Mouse (Mus musculus): ENCODE data around the gene Tenm4. TPM values are rescaled to one million over a fixed set of nuclear protein-coding genes. Genes with fewer than 3 reads are reported as not detected.

The Tenm4 gene
- total and polyA plus RNA-seq, 2 experiments from 2014 or later = 1.4 to 5.9 TPM

DNA sequence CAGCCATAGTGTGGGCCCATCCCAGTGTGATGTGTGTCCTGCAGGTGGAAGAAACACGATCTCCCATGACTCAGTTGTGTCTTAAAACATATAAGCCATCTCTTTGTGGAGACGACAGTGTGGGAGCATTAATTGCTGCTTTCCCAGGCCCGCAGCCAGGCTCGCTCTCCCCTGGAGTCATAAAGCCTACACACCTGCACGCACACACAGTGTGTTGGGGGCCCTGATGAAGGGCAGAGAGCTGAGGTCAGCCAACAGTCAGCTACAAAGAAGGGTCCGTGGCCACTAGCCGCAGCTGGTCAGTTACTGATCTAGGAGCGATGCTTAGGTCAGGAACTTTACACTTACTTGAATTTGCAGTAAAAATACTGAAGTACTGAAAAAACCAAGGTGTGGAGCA, 586.0 kb downstream of the Tenm4 start:
- H3K9ac ChIP-seq (replicated peaks; ENCODE audit: low read depth, low read length) = no peak overlapping the region
- H3K36me3 ChIP-seq (replicated peaks; ENCODE audit: control insufficient read depth, insufficient read depth, low read length) = no peaks in the 10 kb centered on the region
- no peaks in the 10 kb centered on the region for H3K9me3 ChIP-seq (replicated peaks; ENCODE audit: control insufficient read depth, low read length)
- ATAC-seq (ENCODE audit: insufficient read depth, low read depth) (no peak), DNase-seq (ENCODE audit: low spot score) (no peak)
- H3K4me2 ChIP-seq (ENCODE audit: low read depth, low read length) = no peak overlapping the region
- no peak for TF ChIP-seq CTCF (IDR thresholded peaks at IDR 0.05; ENCODE audit: low read depth)
- TF ChIP-seq EP300 (IDR thresholded peaks at IDR 0.05; ENCODE audit: low read depth) = no peak
- no peaks in the 10 kb centered on the region for H3K4me1 ChIP-seq (ENCODE audit: control insufficient read depth, insufficient read depth)
- 81% methylated on average over 8 of the region's 8 CpGs for WGBS
- H3K27me3 ChIP-seq (ENCODE audit: control insufficient read depth, insufficient read depth, low read length) = no peaks in the 10 kb centered on the region
- H3K27ac ChIP-seq (ENCODE audit: low read depth) = no peak overlapping the region
- no peak overlapping the region for H3K4me3 ChIP-seq (ENCODE audit: low read depth, low read length)

- WGBS = 82% methylated on average over 6 of the region's 6 CpGs
- DNase-seq (ENCODE audit: low spot score) = no peak
- no peak for ATAC-seq (ENCODE audit: insufficient read depth, low read depth)
Observed at GRCm38 (mm10) chr7:96760208-96760607, 589.2 kb downstream of the Tenm4 start.

GRCm38 (mm10) chr7:96761151-96761550, 590.1 kb downstream of the Tenm4 start:
- peaks cover 10% of the 10 kb centered on the region; the same call in 1 of the 2 replicates for H3K4me1 ChIP-seq (ENCODE audit: control insufficient read depth, insufficient read depth)
- no peak for ATAC-seq (ENCODE audit: insufficient read depth, low read depth)
- 71% methylated on average over 5 of the region's 5 CpGs for WGBS
- TF ChIP-seq CTCF (IDR thresholded peaks at IDR 0.05; ENCODE audit: low read depth) (no peak), EP300 (IDR thresholded peaks at IDR 0.05; ENCODE audit: low read depth) (no peak)
- H3K27me3 ChIP-seq (ENCODE audit: control insufficient read depth, insufficient read depth, low read length) = no peaks in the 10 kb centered on the region
- no peak overlapping the region for H3K4me2 ChIP-seq (ENCODE audit: low read depth, low read length)
- no peak overlapping the region for H3K27ac ChIP-seq (ENCODE audit: low read depth)
- no peak overlapping the region for H3K4me3 ChIP-seq (ENCODE audit: low read depth, low read length)
- no peaks in the 10 kb centered on the region for H3K36me3 ChIP-seq (replicated peaks; ENCODE audit: control insufficient read depth, insufficient read depth, low read length)
- no peaks in the 10 kb centered on the region for H3K9me3 ChIP-seq (replicated peaks; ENCODE audit: control insufficient read depth, low read length)
- DNase-seq (ENCODE audit: low spot score) = no peak
- H3K9ac ChIP-seq (replicated peaks; ENCODE audit: low read depth, low read length) = no peak overlapping the region

More at GRCm38 (mm10) chr7:96760208-96760607, 589.2 kb downstream of the Tenm4 start:
- Histone ChIP-seq H3K9me3 (replicated peaks; ENCODE audit: control insufficient read depth, low read length) (no peaks in the 10 kb centered on the region), H3K4me2 (ENCODE audit: low read depth, low read length) (no peak overlapping the region), H3K9ac (replicated peaks; ENCODE audit: low read depth, low read length) (no peak overlapping the region), H3K27ac (ENCODE audit: low read depth) (no peak overlapping the region), H3K4me1 (ENCODE audit: control insufficient read depth, insufficient read depth) (peaks cover 6% of the 10 kb centered on the region; the same call in 1 of the 2 replicates), H3K4me3 (ENCODE audit: low read depth, low read length) (no peak overlapping the region), H3K36me3 (replicated peaks; ENCODE audit: control insufficient read depth, insufficient read depth, low read length) (no peaks in the 10 kb centered on the region), H3K27me3 (ENCODE audit: control insufficient read depth, insufficient read depth, low read length) (no peaks in the 10 kb centered on the region)
- no peak for TF ChIP-seq CTCF (IDR thresholded peaks at IDR 0.05; ENCODE audit: low read depth)
- no peak for TF ChIP-seq EP300 (IDR thresholded peaks at IDR 0.05; ENCODE audit: low read depth)

DNA sequence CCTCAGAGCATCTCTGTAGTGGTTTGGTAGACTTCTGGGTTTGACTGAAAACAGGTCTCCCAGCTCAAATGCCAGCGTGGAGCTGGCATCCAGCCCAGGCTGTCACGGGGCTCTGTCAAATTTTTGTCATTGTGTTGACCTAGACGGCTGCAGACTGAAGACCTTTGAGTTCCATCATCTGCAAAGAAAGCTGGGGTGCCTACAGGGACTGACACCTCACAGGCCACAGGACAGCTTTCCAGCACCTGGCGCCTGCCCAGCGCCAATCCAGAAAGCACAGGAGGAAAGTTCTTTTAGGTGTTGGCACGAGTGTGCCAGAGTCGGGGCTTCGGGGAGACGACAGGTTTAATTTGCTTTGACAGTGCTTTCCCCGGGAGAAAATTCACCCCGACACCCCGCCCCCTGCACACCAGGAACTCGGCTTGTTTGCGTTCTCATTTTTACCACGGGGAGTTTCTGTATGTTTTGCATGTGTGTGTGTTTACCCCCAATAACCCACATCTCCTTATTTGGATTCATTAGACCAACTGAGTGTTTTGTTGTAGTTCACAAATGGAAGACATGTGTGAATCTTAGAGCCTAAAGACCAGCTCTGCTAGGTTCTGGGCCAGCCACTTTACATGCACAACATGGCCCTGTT, 594.4 kb downstream of the Tenm4 start:
- TF ChIP-seq EP300 (IDR thresholded peaks at IDR 0.05; ENCODE audit: low read depth) (no peak), CTCF (IDR thresholded peaks at IDR 0.05; ENCODE audit: low read depth) (no peak)
- H3K4me3 ChIP-seq (ENCODE audit: low read depth, low read length) = no peak overlapping the region
- H3K9ac ChIP-seq (replicated peaks; ENCODE audit: low read depth, low read length) = no peak overlapping the region
- H3K4me2 ChIP-seq (ENCODE audit: low read depth, low read length) = peak overlapping the region; percentile 34; the same call in 1 of the 2 replicates
- H3K27me3 ChIP-seq (ENCODE audit: control insufficient read depth, insufficient read depth, low read length) = no peaks in the 10 kb centered on the region
- no peak overlapping the region for H3K27ac ChIP-seq (ENCODE audit: low read depth)
- 32% methylated on average over 15 of the region's 15 CpGs for WGBS
- ATAC-seq (ENCODE audit: insufficient read depth, low read depth) (peak; percentile 47), DNase-seq (ENCODE audit: low spot score) (peak; percentile 27)
- peaks cover 10% of the 10 kb centered on the region; the same call in 1 of the 2 replicates for H3K4me1 ChIP-seq (ENCODE audit: control insufficient read depth, insufficient read depth)
- H3K36me3 ChIP-seq (replicated peaks; ENCODE audit: control insufficient read depth, insufficient read depth, low read length) = no peaks in the 10 kb centered on the region
- H3K9me3 ChIP-seq (replicated peaks; ENCODE audit: control insufficient read depth, low read length) = 0 out of 2 replicates have a peak, but pooled peaks cover 4% of the 10 kb centered on the region

- Histone ChIP-seq H3K27me3 (ENCODE audit: control insufficient read depth, insufficient read depth, low read length) (no peaks in the 10 kb centered on the region), H3K4me1 (ENCODE audit: control insufficient read depth, insufficient read depth) (peaks cover 10% of the 10 kb centered on the region; the same call in 1 of the 2 replicates), H3K36me3 (replicated peaks; ENCODE audit: control insufficient read depth, insufficient read depth, low read length) (no peaks in the 10 kb centered on the region), H3K4me2 (ENCODE audit: low read depth, low read length) (no peak overlapping the region), H3K4me3 (ENCODE audit: low read depth, low read length) (no peak overlapping the region), H3K9me3 (replicated peaks; ENCODE audit: control insufficient read depth, low read length) (0 out of 2 replicates have a peak, but pooled peaks cover 4% of the 10 kb centered on the region), H3K27ac (ENCODE audit: low read depth) (no peak overlapping the region), H3K9ac (replicated peaks; ENCODE audit: low read depth, low read length) (no peak overlapping the region)
- ATAC-seq (ENCODE audit: insufficient read depth, low read depth) (no peak), DNase-seq (ENCODE audit: low spot score) (no peak)
- 80% methylated on average over 3 of the region's 3 CpGs for WGBS
- no peak for TF ChIP-seq CTCF (IDR thresholded peaks at IDR 0.05; ENCODE audit: low read depth)
- no peak for TF ChIP-seq EP300 (IDR thresholded peaks at IDR 0.05; ENCODE audit: low read depth)
Observed at GRCm38 (mm10) chr7:96767090-96767489, 596.0 kb downstream of the Tenm4 start.

Measured in heart, postnatal 0 days (tissue).